Mouse (Mus musculus) forebrain, embryonic 12.5 days (tissue): Measurements from ENCODE around the gene Ptges2. TPM values are rescaled to one million over a fixed set of nuclear protein-coding genes. Genes with fewer than 3 reads are reported as not detected.

Experiments used
- ATAC-seq: fragments of 200-750 bp; cut with Nextera tagmentation; 2 replicates; pipeline ENCODE4 v1.8.0; 2017; ENCODE audit warnings: moderate TSS enrichment; ENCODE audit not compliant: low FRiP score
- H3K27ac ChIP-seq: fragments of 300-500 bp; sonication (generic); 2 replicates; pipeline ENCODE4 v1.5.1; 2016; ENCODE audit warnings: mild to moderate bottlenecking
- H3K27me3 ChIP-seq: fragments of 300-500 bp; sonication (generic); 2 replicates; pipeline ENCODE4 v1.6.1; 2016; ENCODE audit warnings: mild to moderate bottlenecking
- H3K36me3 ChIP-seq: fragments of 300-500 bp; sonication (generic); replicated peaks from 2 replicates; pipeline ENCODE4 v1.6.1; 2016; ENCODE audit warnings: mild to moderate bottlenecking
- H3K4me1 ChIP-seq: fragments of 300-500 bp; sonication (generic); 2 replicates; pipeline ENCODE4 v1.6.1; 2016
- H3K4me2 ChIP-seq: fragments of 300-500 bp; sonication (generic); 2 replicates; pipeline ENCODE4 v1.6.1; 2016; ENCODE audit warnings: mild to moderate bottlenecking, moderate library complexity
- H3K4me3 ChIP-seq: fragments of 300-500 bp; sonication (generic); replicated peaks from 2 replicates; pipeline ENCODE4 v1.5.1; 2016; ENCODE audit warnings: mild to moderate bottlenecking
- H3K9ac ChIP-seq: fragments of 300-500 bp; sonication (generic); 2 replicates; pipeline ENCODE4 v1.6.1; 2016; ENCODE audit warnings: mild to moderate bottlenecking
- H3K9me3 ChIP-seq: fragments of 300-500 bp; sonication (generic); 2 replicates; pipeline ENCODE4 v1.6.1; 2016
- WGBS: fragments of 180-500 bp; shearing (Covaris S2); methylation state at CpG from one replicate; pipeline ENCODE4 v1.1.7; 2016; 5-methylcytosine and 5-hydroxymethylcytosine counted together
- polyA plus RNA-seq: library from polyadenylated mRNA; unstranded; fragments of >200 nt; fragmentation: Nextera tagmentation; extraction: Ambion mirVana; gene quantifications from 2 replicates; pipeline ENCODE4 v1.2.1, GENCODE M21; 2016

Ptges2 gene
- polyA plus RNA-seq, result 29.6 and 29.9 TPM in 2 replicates

DNA sequence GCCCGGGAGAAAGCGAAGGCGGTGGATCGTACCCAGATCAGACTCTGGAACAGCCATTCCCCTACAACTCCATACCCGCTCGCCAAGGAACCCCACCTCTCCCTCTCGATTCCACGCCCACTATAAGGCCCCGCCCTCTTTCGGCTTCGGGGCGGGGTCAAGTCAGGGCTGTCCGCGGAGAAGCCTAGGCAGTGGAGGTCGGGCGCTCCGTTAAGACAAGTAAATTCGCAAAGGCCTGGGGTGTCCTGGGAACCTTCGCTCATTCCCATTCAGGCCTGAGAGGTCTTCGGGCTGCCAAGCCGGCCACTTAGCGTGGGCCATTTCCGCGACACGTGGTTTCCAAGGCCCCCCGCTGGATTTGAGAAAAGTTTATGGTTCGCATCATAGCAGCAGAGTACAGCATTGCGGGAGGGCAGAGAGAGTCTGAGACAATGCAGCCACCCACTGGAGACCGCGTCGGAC is at the start of gene Ptges2:
Gene Ptges2, plus strand, starts transcription at position 413 of the 462 bp plus-strand sequence.
- Histone ChIP-seq H3K4me2 (peak within 1 kb of the TSS; percentile 92), H3K4me3 (peak within 1 kb of the TSS; percentile 93), H3K9me3 (no peaks in the 10 kb centered on the region), H3K4me1 (peaks cover 18% of the 10 kb centered on the region), H3K9ac (peak within 1 kb of the TSS; percentile 87), H3K27ac (peak within 1 kb of the TSS; percentile 84), H3K36me3 (peaks cover 6% of the 10 kb centered on the region), H3K27me3 (no peaks in the 10 kb centered on the region)
- 0% methylated on average over 31 of the region's 31 CpGs for WGBS
- ATAC-seq, result peak; percentile 90

GRCm38 (mm10) chr2:32347019-32347418 is 48.7 kb upstream of the Ptges2 start:
- Histone ChIP-seq H3K27me3 (peaks cover 21% of the 10 kb centered on the region), H3K9ac (no peak overlapping the region), H3K9me3 (no peaks in the 10 kb centered on the region), H3K36me3 (no peaks in the 10 kb centered on the region), H3K4me1 (peaks cover 23% of the 10 kb centered on the region), H3K4me3 (no peak overlapping the region), H3K4me2 (no peak overlapping the region), H3K27ac (no peak overlapping the region)
- ATAC-seq, result no peak
- 75% methylated on average over 6 of the region's 6 CpGs for WGBS

- H3K9ac ChIP-seq, result no peak overlapping the region
- no peak overlapping the region for H3K4me3 ChIP-seq
- peaks cover 28% of the 10 kb centered on the region for H3K27me3 ChIP-seq
- H3K9me3 ChIP-seq, result no peaks in the 10 kb centered on the region
- no peak for ATAC-seq
- no peaks in the 10 kb centered on the region for H3K36me3 ChIP-seq
- H3K27ac ChIP-seq, result no peak overlapping the region
- 87% methylated on average over 11 of the region's 11 CpGs for WGBS
- H3K4me1 ChIP-seq, result peaks cover 26% of the 10 kb centered on the region
- no peak overlapping the region for H3K4me2 ChIP-seq
These were observed 47.4 kb upstream of the Ptges2 start for GRCm38 (mm10) chr2:32348311-32348710.

DNA sequence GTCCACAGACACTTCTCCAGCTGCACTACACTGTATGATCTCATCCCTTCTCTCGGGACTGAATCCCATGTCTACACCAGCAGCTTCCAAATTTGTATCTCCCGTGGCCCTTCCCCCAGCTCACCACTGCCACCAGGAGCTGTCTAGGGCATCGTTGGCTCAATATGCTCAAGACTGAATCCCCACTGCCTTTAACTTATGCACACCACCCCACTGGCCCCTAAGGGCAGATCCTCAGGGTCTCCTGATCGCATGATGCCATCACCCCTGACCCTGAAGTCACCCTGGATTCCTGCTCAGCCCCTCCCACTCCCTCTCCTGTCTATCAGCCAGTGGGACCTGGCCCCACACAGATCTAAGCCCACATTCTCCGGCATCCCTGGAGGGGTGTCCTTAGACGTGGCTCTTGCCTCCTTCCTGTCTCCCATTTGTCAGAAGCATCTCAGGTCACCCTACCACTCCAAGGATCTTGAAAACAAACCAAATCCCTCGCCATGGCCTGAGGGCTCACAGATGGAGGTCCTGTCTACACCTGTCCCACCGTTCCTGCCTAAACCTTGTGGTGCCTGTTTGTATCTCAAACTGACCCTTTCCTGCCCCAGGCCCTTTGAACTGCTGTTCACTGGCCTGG is 46.0 kb upstream of the Ptges2 start:
- Histone ChIP-seq H3K4me3 (no peak overlapping the region), H3K4me2 (no peak overlapping the region), H3K4me1 (peaks cover 26% of the 10 kb centered on the region), H3K9ac (no peak overlapping the region), H3K36me3 (no peaks in the 10 kb centered on the region), H3K27me3 (peaks cover 28% of the 10 kb centered on the region), H3K27ac (0 out of 2 replicates have a peak overlapping the region, but pooled peaks have one; percentile 19), H3K9me3 (no peaks in the 10 kb centered on the region)
- no peak for ATAC-seq
- 75% methylated on average over 8 of the region's 8 CpGs for WGBS

DNA sequence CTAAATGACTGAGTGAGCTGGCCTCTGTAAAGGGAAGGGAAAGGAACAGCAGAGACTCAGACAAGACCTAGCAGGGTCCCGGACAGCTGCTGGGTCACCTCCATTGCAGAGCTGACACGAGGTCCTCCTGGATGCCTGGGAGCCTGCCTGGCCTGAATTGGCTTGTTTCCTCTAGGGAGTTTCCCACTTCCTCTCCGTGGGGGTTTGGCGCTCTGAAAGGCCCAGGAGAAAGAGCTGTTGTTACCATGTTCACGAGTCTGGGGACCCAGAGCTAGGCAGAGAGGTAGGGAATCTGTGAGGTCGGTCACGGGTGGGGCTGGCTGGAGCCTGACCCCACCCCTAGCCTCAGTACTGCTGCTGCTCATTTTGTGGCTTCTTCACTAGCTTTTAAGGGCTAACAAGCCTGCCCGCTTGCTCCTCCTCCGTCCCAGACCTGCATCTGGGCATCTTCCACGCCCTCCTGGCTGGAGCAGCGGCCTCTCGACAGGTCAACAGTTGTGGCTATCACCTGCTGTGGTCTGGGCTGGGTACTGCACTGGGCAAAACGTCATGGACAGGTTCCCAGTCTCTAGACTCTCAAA is 45.1 kb upstream of the Ptges2 start:
- Histone ChIP-seq H3K4me1 (peaks cover 26% of the 10 kb centered on the region), H3K27me3 (peaks cover 28% of the 10 kb centered on the region), H3K4me2 (0 out of 2 replicates have a peak overlapping the region, but pooled peaks have one; percentile 96), H3K4me3 (no peak overlapping the region), H3K27ac (no peak overlapping the region), H3K36me3 (no peaks in the 10 kb centered on the region), H3K9ac (no peak overlapping the region), H3K9me3 (no peaks in the 10 kb centered on the region)
- ATAC-seq, result no peak
- WGBS, result 55% methylated on average over 13 of the region's 13 CpGs

DNA sequence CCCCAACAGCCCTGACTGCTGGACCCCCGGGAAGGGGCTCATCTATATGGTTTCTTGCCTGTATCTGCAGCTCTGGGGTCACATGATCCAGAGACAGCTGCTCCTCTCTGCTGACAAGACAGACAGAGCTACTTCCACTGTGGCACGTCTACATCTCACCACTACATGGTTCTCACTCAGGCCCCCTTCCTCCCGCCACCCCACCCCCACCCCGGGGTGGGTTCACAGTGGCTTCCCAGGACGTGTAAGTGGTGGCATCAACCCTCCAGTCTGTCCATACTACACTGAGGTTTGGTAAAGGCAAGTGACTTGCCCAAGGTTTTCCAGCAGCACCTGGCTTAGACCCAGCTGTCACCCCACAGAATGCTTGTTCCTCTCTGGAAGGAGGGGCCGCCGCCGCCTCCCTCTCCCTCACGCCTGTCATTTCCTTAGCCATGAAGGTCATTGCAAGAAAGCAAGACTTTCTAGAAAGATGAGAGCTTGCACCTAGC is 44.2 kb upstream of the Ptges2 start:
- ATAC-seq, result no peak
- H3K4me3 ChIP-seq, result peak overlapping the region; percentile 59
- H3K4me1 ChIP-seq, result peaks cover 26% of the 10 kb centered on the region
- peak overlapping the region; percentile 82 for H3K27ac ChIP-seq
- peak overlapping the region; percentile 96 for H3K4me2 ChIP-seq
- H3K9me3 ChIP-seq, result no peaks in the 10 kb centered on the region
- 51% methylated on average over 9 of the region's 9 CpGs for WGBS
- H3K9ac ChIP-seq, result peak overlapping the region; percentile 70
- H3K36me3 ChIP-seq, result no peaks in the 10 kb centered on the region
- H3K27me3 ChIP-seq, result peaks cover 33% of the 10 kb centered on the region

DNA sequence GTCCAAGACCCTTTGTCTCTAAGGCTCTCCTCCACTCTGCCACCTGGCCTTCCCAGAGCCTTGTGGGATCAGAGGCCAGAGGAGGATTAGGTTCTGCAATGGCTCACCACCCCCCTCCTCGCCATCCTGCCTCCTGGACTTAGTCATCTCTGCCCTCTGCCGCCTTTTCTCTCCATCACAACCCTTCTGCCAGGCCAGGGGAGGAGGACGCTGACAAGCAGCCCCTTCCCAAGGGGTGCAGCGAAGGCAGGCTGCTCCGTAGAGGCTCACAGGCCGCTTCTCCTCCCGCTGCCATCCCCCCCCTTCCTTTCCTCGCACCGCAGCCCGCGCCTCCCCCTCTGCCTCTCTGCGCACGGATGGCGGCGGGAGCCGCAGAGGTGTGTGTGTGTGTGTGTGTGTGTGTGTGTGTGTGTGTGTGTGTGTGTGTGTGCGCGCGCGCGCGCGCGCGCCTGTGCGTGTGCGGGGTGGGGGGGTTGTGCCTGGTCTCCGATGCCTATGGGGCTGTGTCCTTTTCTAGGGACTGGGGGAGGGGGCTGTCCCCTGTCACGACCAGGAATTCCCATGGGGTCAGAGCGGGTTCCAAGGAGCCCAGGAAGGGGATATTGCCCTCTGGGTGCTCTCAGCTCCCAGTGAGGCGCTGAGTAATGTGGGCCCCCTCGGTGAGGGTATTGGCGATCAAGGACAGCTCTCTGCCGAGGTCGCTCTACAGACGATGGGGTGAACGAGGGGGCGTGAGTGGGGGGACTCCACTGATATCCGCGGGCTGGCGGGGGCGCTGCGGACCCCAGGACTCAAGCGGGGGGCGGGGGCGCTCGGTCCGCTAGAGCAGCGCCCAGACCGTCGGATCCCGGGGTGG is 43.3 kb upstream of the Ptges2 start, which contains the start of gene Ciz1:
Gene Ciz1, plus strand, starts transcription at position 177 of the 856 bp plus-strand sequence.
- Histone ChIP-seq H3K4me3 (peak within 1 kb of the TSS; percentile 59), H3K9ac (peak within 1 kb of the TSS; percentile 70), H3K36me3 (no peaks in the 10 kb centered on the region), H3K4me2 (peak within 1 kb of the TSS; percentile 96), H3K9me3 (no peaks in the 10 kb centered on the region), H3K27me3 (peaks cover 33% of the 10 kb centered on the region), H3K27ac (peak within 1 kb of the TSS; percentile 82), H3K4me1 (peaks cover 26% of the 10 kb centered on the region)
- ATAC-seq, result peak; percentile 75
- WGBS, result under 1% methylated on average over 32 of the region's 52 CpGs

GRCm38 (mm10) chr2:32353007-32353542 is 42.6 kb upstream of the Ptges2 start, which contains the start of gene Dnm1:
Gene Dnm1, minus strand, starts transcription at chr2:32353338.
- Histone ChIP-seq H3K4me3 (peak within 1 kb of the TSS; percentile 59), H3K4me1 (peaks cover 26% of the 10 kb centered on the region), H3K9me3 (no peaks in the 10 kb centered on the region), H3K27ac (peak within 1 kb of the TSS; percentile 82), H3K27me3 (peaks cover 33% of the 10 kb centered on the region), H3K4me2 (peak within 1 kb of the TSS; percentile 96), H3K9ac (peak within 1 kb of the TSS; percentile 70), H3K36me3 (no peaks in the 10 kb centered on the region)
- peak; percentile 66 for ATAC-seq
- WGBS, result under 1% methylated on average over 63 of the region's 63 CpGs

DNA sequence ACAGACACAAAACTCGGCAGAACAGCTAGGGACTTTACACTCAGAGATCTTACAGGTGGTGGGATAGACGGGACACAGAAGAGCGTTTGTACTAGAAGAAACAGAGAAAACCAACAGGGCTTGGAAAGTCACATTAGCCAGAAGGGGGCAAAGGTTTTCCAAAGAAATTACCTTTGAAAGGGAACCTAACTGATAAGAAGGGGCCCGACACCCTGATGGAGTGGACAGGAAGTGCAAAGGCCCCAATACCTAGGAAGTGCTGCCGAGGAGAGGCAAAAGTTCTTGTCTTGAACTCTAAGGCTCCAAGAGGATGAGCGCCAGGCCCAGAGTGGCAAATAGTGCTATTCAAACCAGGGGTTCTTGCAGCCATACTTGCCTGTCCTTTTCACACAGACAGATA is 41.9 kb upstream of the Ptges2 start:
- H3K4me3 ChIP-seq, result no peak overlapping the region
- H3K9ac ChIP-seq, result no peak overlapping the region
- no peak overlapping the region for H3K27ac ChIP-seq
- H3K4me1 ChIP-seq, result peaks cover 26% of the 10 kb centered on the region
- H3K27me3 ChIP-seq, result peaks cover 33% of the 10 kb centered on the region
- H3K4me2 ChIP-seq, result no peak overlapping the region
- WGBS, result 78% methylated on average over 6 of the region's 6 CpGs
- no peaks in the 10 kb centered on the region for H3K9me3 ChIP-seq
- no peaks in the 10 kb centered on the region for H3K36me3 ChIP-seq
- no peak for ATAC-seq

GRCm38 (mm10) chr2:32354336-32354895 is 41.3 kb upstream of the Ptges2 start:
- WGBS, result 88% methylated on average over 3 of the region's 3 CpGs
- no peaks in the 10 kb centered on the region for H3K9me3 ChIP-seq
- no peaks in the 10 kb centered on the region for H3K36me3 ChIP-seq
- no peak overlapping the region for H3K4me3 ChIP-seq
- H3K4me2 ChIP-seq, result no peak overlapping the region
- no peak overlapping the region for H3K9ac ChIP-seq
- ATAC-seq, result no peak
- H3K4me1 ChIP-seq, result peaks cover 26% of the 10 kb centered on the region
- no peak overlapping the region for H3K27ac ChIP-seq
- peaks cover 33% of the 10 kb centered on the region for H3K27me3 ChIP-seq

GRCm38 (mm10) chr2:32356216-32356615 is 39.5 kb upstream of the Ptges2 start:
- H3K36me3 ChIP-seq, result no peaks in the 10 kb centered on the region
- peaks cover 26% of the 10 kb centered on the region for H3K4me1 ChIP-seq
- H3K9ac ChIP-seq, result no peak overlapping the region
- H3K27me3 ChIP-seq, result peaks cover 26% of the 10 kb centered on the region
- no peak overlapping the region for H3K4me2 ChIP-seq
- 82% methylated on average over 10 of the region's 10 CpGs for WGBS
- ATAC-seq, result no peak
- no peak overlapping the region for H3K4me3 ChIP-seq
- no peak overlapping the region for H3K27ac ChIP-seq
- no peaks in the 10 kb centered on the region for H3K9me3 ChIP-seq
